Mouse (Mus musculus) small intestine, adult 2 months (tissue): ENCODE measurements around the gene 4933416C03Rik. TPM values are rescaled to one million over a fixed set of nuclear protein-coding genes. Genes with fewer than 3 reads are reported as not detected.

Experiments
- H3K27ac ChIP-seq: fragments of 200-500 bp; 2 replicates; pipeline ENCODE4 v1.5.1; 2012; ENCODE audit warnings: low read depth, low read length, control low read depth, inconsistent platforms; ENCODE audit not compliant: insufficient read depth
- H3K27me3 ChIP-seq: fragments of 200-500 bp; 2 replicates; pipeline ENCODE4 v1.6.1; 2012; ENCODE audit warnings: mild to moderate bottlenecking, moderate library complexity, low read length, inconsistent platforms; ENCODE audit not compliant: control insufficient read depth, insufficient read depth
- H3K36me3 ChIP-seq: fragments of 200-500 bp; 2 replicates; pipeline ENCODE4 v1.6.1; 2012; ENCODE audit warnings: mild to moderate bottlenecking, low read length, control low read depth, inconsistent platforms; ENCODE audit not compliant: control insufficient read depth, insufficient read depth
- H3K4me1 ChIP-seq: fragments of 200-500 bp; 2 replicates; pipeline ENCODE4 v1.6.1; 2012; ENCODE audit warnings: low read length, inconsistent platforms, mixed read lengths; ENCODE audit not compliant: control insufficient read depth, insufficient read depth, insufficient read length
- H3K4me3 ChIP-seq: fragments of 200-500 bp; 2 replicates; pipeline ENCODE4 v1.5.1; 2012; ENCODE audit warnings: low read depth, mild to moderate bottlenecking, control low read depth, inconsistent platforms, low read length, moderate library complexity
- CTCF ChIP-seq: fragments of 200-500 bp; IDR thresholded peaks from 2 replicates; pipeline ENCODE4 v1.5.1; 2012; ENCODE audit warnings: low read depth, mild to moderate bottlenecking, control low read depth, inconsistent platforms, low read length, moderate library complexity, mixed read lengths; ENCODE audit not compliant: insufficient replicate concordance, insufficient read length; ENCODE audit errors: extremely low read depth
- POLR2A ChIP-seq: fragments of 200-500 bp; IDR thresholded peaks from 2 replicates; pipeline ENCODE4 v1.6.1; 2012; ENCODE audit warnings: low read depth, mild to moderate bottlenecking, control low read depth, inconsistent platforms, low read length, moderate library complexity
- WGBS: fragments of 180-500 bp; shearing (Covaris S2); methylation state at CpG from one replicate; pipeline ENCODE4 v1.1.7; 2018; 5-methylcytosine and 5-hydroxymethylcytosine counted together
- polyA plus RNA-seq: library from polyadenylated mRNA; depleted of rRNA; stranded (reverse); fragments of >200 nt; gene quantifications from 2 replicates; pipeline ENCODE4 v1.2.3, GENCODE M21; 2012; rRNA removed

Gene 4933416C03Rik
- polyA plus RNA-seq, 1 experiment: not detected

DNA sequence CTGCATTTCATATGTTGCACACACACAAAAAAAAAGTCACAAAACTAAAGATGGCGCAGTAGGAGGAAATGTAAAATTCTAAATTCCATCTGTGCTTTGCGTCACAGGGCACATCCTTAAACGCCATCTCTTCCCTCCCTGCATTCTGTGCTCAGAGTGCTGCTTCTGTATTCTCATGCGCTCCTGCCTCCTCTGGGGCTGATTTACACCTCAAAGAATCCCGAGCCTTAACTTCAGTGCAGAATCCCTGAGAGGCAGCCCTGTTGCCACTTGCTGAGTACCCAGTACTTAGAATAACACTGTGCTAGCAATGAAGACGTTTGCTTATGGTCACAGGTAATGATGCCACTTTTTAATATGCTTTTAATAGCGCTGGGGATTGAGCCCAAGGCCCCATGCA is 34.3 kb downstream of the 4933416C03Rik start:
- no peaks in the 10 kb centered on the region for H3K36me3 ChIP-seq
- TF ChIP-seq CTCF (no peak), POLR2A (no peak)
- H3K4me3 ChIP-seq: no peak overlapping the region
- H3K27me3 ChIP-seq: no peaks in the 10 kb centered on the region
- H3K4me1 ChIP-seq: no peaks in the 10 kb centered on the region; the same call in 1 of the 2 replicates
- 56% methylated on average over 7 of the region's 7 CpGs for WGBS
- no peak overlapping the region for H3K27ac ChIP-seq

DNA sequence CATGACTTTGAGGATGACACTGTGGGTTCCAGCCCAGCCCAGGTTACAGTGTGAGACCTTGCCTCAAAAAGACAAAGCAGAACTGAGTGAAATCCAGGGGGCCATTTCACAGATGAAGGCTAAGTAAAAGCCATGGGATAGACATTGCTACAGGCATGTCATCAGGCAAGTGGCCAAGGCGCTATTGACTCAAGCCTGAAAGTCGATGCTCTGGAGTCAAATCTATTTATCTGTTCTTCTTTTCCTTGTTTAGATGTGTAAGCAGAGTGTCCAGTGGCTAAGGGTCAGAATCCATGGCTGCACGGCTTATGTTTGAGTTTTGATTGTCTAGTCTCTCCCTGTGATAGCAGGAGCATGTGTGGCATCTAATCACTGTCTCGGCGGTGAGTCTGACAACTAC is 35.1 kb downstream of the 4933416C03Rik start:
- no peak for TF ChIP-seq POLR2A
- no peak for TF ChIP-seq CTCF
- Histone ChIP-seq H3K4me1 (no peaks in the 10 kb centered on the region), H3K4me3 (no peak overlapping the region), H3K36me3 (no peaks in the 10 kb centered on the region), H3K27me3 (no peaks in the 10 kb centered on the region), H3K27ac (no peak overlapping the region)
- WGBS: 51% methylated on average over 5 of the region's 5 CpGs

DNA sequence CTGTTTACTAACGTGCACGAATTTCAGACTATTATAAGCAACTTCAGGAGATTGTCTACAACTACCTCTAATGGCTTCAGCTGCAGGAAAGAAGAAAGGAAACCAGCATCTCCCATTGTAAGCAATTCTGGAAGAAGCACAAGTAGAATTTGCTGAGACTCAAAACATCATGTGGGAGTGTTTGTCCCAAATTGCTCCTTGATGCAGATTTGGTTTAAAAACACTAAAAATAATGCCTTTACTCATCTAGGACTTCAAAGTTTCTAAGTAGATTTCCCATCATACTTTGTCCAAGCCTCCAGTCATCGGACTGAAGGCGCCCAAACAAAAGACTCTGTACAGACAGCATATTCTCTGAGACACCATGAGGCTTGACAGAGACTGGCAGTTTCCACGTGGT is 37.8 kb downstream of the 4933416C03Rik start:
- TF ChIP-seq POLR2A (no peak), CTCF (no peak)
- H3K36me3 ChIP-seq: no peaks in the 10 kb centered on the region
- no peaks in the 10 kb centered on the region for H3K4me1 ChIP-seq
- no peak overlapping the region for H3K4me3 ChIP-seq
- WGBS: 77% methylated on average over 5 of the region's 5 CpGs
- H3K27me3 ChIP-seq: no peaks in the 10 kb centered on the region
- no peak overlapping the region for H3K27ac ChIP-seq

Other genes starting within 250 kb of the 4933416C03Rik start
- gene Ptprr, start 95.7 kb downstream of the 4933416C03Rik start, polyA plus RNA-seq: 9.4 and 29.9 TPM in 2 replicates
- 1.4 and 2.3 TPM in 2 replicates for gene Ptprb, start 161.6 kb upstream of the 4933416C03Rik start, polyA plus RNA-seq